Mouse (Mus musculus) midbrain, postnatal 0 days (tissue): ENCODE measurements around the gene Itpa. TPM values are rescaled to one million over a fixed set of nuclear protein-coding genes. Genes with fewer than 3 reads are reported as not detected.

ENCODE experiments used
- ATAC-seq: fragments of 200-750 bp; cut with Nextera tagmentation; 2 replicates; pipeline ENCODE4 v1.8.0; 2017; ENCODE audit warnings: moderate number of reproducible peaks, mild to moderate bottlenecking, moderate TSS enrichment, moderate library complexity; ENCODE audit not compliant: low FRiP score
- DNase-seq: peaks from one replicate; pipeline ENCODE4 v3.0.0-alpha.2; 2015; ENCODE audit warnings: low spot score
- H3K27ac ChIP-seq: fragments of 300-500 bp; sonication (generic); 2 replicates; pipeline ENCODE4 v1.5.1; 2014; ENCODE audit warnings: low read depth, mild to moderate bottlenecking, low read length, mixed read lengths
- H3K27me3 ChIP-seq: fragments of 300-500 bp; sonication (generic); 2 replicates; pipeline ENCODE4 v1.6.1; 2014; ENCODE audit warnings: low read length, control low read depth, mixed read lengths; ENCODE audit not compliant: insufficient read depth
- H3K36me3 ChIP-seq: fragments of 300-500 bp; sonication (generic); 2 replicates; pipeline ENCODE4 v1.6.1; 2014; ENCODE audit warnings: low read length, control low read depth, mixed read lengths; ENCODE audit not compliant: insufficient read depth
- H3K4me1 ChIP-seq: fragments of 300-500 bp; sonication (generic); 2 replicates; pipeline ENCODE4 v1.6.1; 2014; ENCODE audit warnings: mild to moderate bottlenecking, control low read depth, antibody characterized with exemption, low read length, mixed read lengths; ENCODE audit not compliant: insufficient read depth
- H3K4me2 ChIP-seq: fragments of 300-500 bp; sonication (generic); 2 replicates; pipeline ENCODE4 v1.6.1; 2014; ENCODE audit warnings: low read depth, mild to moderate bottlenecking, low read length, mixed read lengths; ENCODE audit not compliant: poor library complexity, severe bottlenecking
- H3K4me3 ChIP-seq: fragments of 300-500 bp; sonication (generic); 2 replicates; pipeline ENCODE4 v1.5.1; 2014; ENCODE audit warnings: low read depth, mild to moderate bottlenecking, low read length, moderate library complexity
- H3K9ac ChIP-seq: fragments of 300-500 bp; sonication (generic); replicated peaks from 2 replicates; pipeline ENCODE4 v1.6.1; 2014; ENCODE audit warnings: mild to moderate bottlenecking, low read length, moderate library complexity, mixed read lengths; ENCODE audit not compliant: poor library complexity, severe bottlenecking
- H3K9me3 ChIP-seq: fragments of 300-500 bp; sonication (generic); 2 replicates; pipeline ENCODE4 v1.6.1; 2016; ENCODE audit warnings: low read length, control low read depth
- CTCF ChIP-seq: IDR thresholded peaks from 2 replicates; pipeline ENCODE4 v1.5.1; 2016; ENCODE audit warnings: antibody characterized with exemption, mild to moderate bottlenecking
- WGBS: fragments of 180-500 bp; shearing (Covaris S2); extraction: QIAGEN DNeasy Blood & Tissue Kit; methylation state at CpG from one replicate; pipeline ENCODE4 v1.1.7; 2014; 5-methylcytosine and 5-hydroxymethylcytosine counted together
- polyA plus RNA-seq: library from polyadenylated mRNA; unstranded; fragments of >200 nt; fragmentation: Nextera tagmentation; extraction: Ambion mirVana; gene quantifications from 2 replicates; pipeline ENCODE4 v1.2.1, GENCODE M21; 2015
- total RNA-seq: library from RNA; depleted of rRNA; stranded (reverse); fragments of >200 nt; gene quantifications from 2 replicates; pipeline ENCODE4 v1.2.3, GENCODE M21; 2014

Itpa gene
- total and polyA plus RNA-seq, 2 experiments from 2014 or later: 130 to 160 TPM

DNA sequence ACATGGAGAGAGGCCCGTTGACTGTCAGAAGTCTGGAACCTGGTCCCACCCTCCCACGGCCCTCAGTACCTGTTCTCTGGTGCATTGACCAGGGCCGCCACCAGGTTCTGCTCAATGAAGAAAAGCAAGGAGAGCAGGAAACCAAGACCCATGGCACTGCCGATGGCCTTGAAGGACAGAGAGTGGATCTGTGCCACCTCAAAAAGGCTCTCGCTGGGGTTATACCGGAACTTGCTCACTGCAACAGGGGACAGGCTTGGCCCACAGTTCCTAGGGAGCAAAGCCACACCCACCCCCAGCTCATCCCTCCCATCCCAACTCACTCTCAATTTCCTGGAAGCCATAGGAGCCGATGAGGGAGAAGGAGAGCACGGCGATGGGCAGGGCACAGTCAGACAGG, 18.0 kb downstream of the Itpa start:
- Histone ChIP-seq H3K27me3 (no peaks in the 10 kb centered on the region), H3K4me3 (no peak overlapping the region), H3K36me3 (peaks cover 34% of the 10 kb centered on the region), H3K4me2 (no peak overlapping the region), H3K9ac (no peak overlapping the region), H3K27ac (no peak overlapping the region), H3K4me1 (no peaks in the 10 kb centered on the region), H3K9me3 (no peaks in the 10 kb centered on the region)
- 88% methylated on average over 9 of the region's 9 CpGs for WGBS
- no peak for ATAC-seq
- TF ChIP-seq CTCF: no peak
- no peak for DNase-seq

DNA sequence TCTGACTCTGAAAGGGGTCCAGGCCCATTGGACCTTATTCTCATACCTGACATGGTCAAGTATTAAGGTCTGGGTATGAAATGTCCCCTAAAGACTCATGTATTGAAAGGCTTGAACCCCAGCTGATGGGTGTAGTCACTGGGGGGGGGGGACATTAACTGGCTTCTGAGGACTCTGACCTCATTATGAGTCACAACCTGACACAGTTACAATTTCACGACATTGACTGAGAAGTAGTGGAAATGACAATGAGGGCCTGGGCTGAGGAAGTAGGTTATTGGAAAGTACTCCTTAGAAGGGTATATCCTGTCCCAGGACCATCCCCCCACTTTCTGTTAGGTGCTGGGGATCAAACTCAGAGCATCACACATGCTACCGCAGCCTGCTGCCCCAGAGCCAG, 21.6 kb downstream of the Itpa start:
- H3K4me3 ChIP-seq: no peak overlapping the region
- ATAC-seq (no peak), DNase-seq (no peak)
- TF ChIP-seq CTCF: no peak
- no peak overlapping the region for H3K4me2 ChIP-seq
- H3K4me1 ChIP-seq: no peaks in the 10 kb centered on the region
- no peak overlapping the region for H3K27ac ChIP-seq
- H3K9ac ChIP-seq: no peak overlapping the region
- no peaks in the 10 kb centered on the region for H3K27me3 ChIP-seq
- WGBS: 83% methylated on average over 2 of the region's 2 CpGs
- no peaks in the 10 kb centered on the region for H3K9me3 ChIP-seq
- H3K36me3 ChIP-seq: peaks cover 13% of the 10 kb centered on the region

DNA sequence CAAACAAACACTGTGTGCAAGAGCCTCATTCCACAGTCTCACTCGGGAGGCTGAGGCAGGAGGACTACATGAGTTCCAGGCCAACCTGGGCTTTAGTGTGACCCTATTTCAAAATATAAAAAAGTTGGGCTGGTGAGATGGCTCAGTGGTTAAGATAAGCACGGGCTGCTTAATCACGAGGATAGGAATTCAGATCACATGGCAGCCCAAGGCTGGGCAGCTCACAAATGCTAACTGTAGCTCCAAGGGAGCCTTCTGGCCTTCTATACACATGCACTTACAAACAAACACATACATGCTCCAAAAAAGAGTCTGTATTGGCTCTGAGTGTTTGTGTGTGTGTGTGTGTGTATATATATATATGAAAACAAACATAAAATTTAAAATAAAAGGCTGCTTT, 26.2 kb downstream of the Itpa start:
- H3K4me3 ChIP-seq: no peak overlapping the region
- H3K9me3 ChIP-seq: no peaks in the 10 kb centered on the region
- H3K27me3 ChIP-seq: peaks cover 30% of the 10 kb centered on the region
- peaks cover 4% of the 10 kb centered on the region; the same call in 1 of the 2 replicates for H3K4me1 ChIP-seq
- H3K9ac ChIP-seq: no peak overlapping the region
- ATAC-seq (no peak), DNase-seq (no peak)
- no peaks in the 10 kb centered on the region for H3K36me3 ChIP-seq
- 43% methylated on average over 3 of the region's 3 CpGs for WGBS
- no peak overlapping the region for H3K27ac ChIP-seq
- H3K4me2 ChIP-seq: no peak overlapping the region
- no peak for TF ChIP-seq CTCF

GRCm38 (mm10) chr2:130696700-130697152, 29.3 kb downstream of the Itpa start:
- Histone ChIP-seq H3K4me1 (peaks cover 4% of the 10 kb centered on the region; the same call in 1 of the 2 replicates), H3K27me3 (peaks cover 33% of the 10 kb centered on the region), H3K36me3 (no peaks in the 10 kb centered on the region), H3K27ac (no peak overlapping the region), H3K9me3 (no peaks in the 10 kb centered on the region), H3K4me2 (peak overlapping the region; percentile 99), H3K9ac (peak overlapping the region; percentile 52), H3K4me3 (peak overlapping the region; percentile 53)
- whole genome bisulfite sequencing: 2% methylated on average over 31 of the region's 31 CpGs
- TF ChIP-seq CTCF: no peak
- no peak for DNase-seq
- ATAC-seq: peak; percentile 20

DNA sequence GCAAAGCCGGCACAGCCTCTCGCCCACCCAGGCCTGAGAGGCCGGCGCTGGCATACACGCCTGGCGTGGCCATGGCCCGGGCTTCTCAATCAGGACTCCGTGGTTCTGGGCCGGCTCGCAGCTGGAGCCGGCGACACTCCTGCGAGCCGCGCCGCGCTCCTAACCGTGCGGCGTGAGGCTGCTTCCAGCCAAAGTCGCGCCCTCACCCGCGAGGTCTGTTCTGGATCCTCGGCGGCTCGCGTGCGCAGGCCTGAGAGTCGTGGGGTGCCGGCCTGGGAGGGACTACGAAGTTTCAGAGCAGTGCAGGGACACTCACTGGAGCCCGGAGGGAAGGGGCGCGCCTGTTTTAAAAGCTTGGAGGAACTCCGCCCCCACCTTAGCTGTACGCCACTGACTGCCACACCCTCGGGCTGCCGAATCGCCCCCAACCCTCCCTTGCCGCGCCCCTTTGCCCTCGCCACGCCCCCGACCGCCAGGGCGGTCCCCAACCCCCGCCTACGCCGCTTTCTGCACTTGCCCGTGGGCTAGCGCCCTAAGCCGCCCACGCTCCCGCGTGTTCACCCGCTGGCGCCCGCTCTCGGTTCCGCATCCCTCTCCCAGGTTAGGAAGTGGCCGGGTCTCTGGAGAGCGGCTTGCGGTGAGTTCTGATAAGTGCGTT, 29.9 kb downstream of the Itpa start, which contains the start of gene Slc4a11:
Slc4a11 (minus strand) TSS at position 367 of the 658 bp plus-strand sequence.
- peaks cover 4% of the 10 kb centered on the region; the same call in 1 of the 2 replicates for H3K4me1 ChIP-seq
- H3K36me3 ChIP-seq: no peaks in the 10 kb centered on the region
- DNase-seq (peak; percentile 6), ATAC-seq (peak; percentile 64)
- peaks cover 33% of the 10 kb centered on the region for H3K27me3 ChIP-seq
- H3K4me2 ChIP-seq: peak within 1 kb of the TSS; percentile 99
- under 1% methylated on average over 53 of the region's 65 CpGs for WGBS
- peak within 1 kb of the TSS; percentile 52 for H3K9ac ChIP-seq
- peak within 1 kb of the TSS; percentile 53 for H3K4me3 ChIP-seq
- no peak within 1 kb of the TSS for H3K27ac ChIP-seq
- H3K9me3 ChIP-seq: no peaks in the 10 kb centered on the region
- TF ChIP-seq CTCF: no peak

GRCm38 (mm10) chr2:130697821-130698266, 30.4 kb downstream of the Itpa start:
- Histone ChIP-seq H3K36me3 (no peaks in the 10 kb centered on the region), H3K4me2 (peak overlapping the region; percentile 99), H3K27ac (no peak overlapping the region), H3K9ac (no peak overlapping the region), H3K27me3 (peaks cover 33% of the 10 kb centered on the region), H3K4me1 (peaks cover 4% of the 10 kb centered on the region; the same call in 1 of the 2 replicates), H3K4me3 (peak overlapping the region; percentile 53), H3K9me3 (no peaks in the 10 kb centered on the region)
- DNase-seq: peak; percentile 12
- WGBS: 3% methylated on average over 14 of the region's 14 CpGs
- no peak for ATAC-seq
- no peak for TF ChIP-seq CTCF
